In genomic region chr10:124842546-124843113, GRCm38 (mm10) we compare ENCODE assay signal across 26 mouse cellular contexts.
DNase-seq lines count a peak whose midpoint lies in the region; ATAC-seq and TF ChIP-seq lines count a peak whose summit lies in the region.
"Had no signal": no experiment of that assay in that cellular context is flagged by ENCODE, and none has a peak within 500 bp of the region (broad histone marks: within the 10 kb centered on the region; RNA-seq: fewer than 3 reads in every experiment).

No protein-coding gene starts in this region.

- intact Hi-C loops in left cerebral cortex, postnatal 4 days (cut with DNase I): no loop called here

- DNase-seq in kidney, adult 11 months: no peak
- peak; percentile 3 for DNase-seq in lung, embryonic 14.5 days
- DNase-seq in lung, postnatal 36 days: no peak
- peak; percentile 16 for DNase-seq in stomach, postnatal 0 days (ENCODE audit: low spot score)
- DNase-seq in left cerebral cortex, postnatal 4 days: no peak
- DNase-seq: adrenal gland, adult 8-10 months; cerebellum, adult 2 months; cerebellum, postnatal 14 days; forebrain, postnatal 0 days; heart, postnatal 14 days; layer of hippocampus, postnatal 36 days; liver, embryonic 13.5 days; lung, adult 18-20 months; lung, postnatal 10 days; thymus, adult 2 months; thymus, postnatal 4 days had no signal

- H3K4me2 ChIP-seq in kidney, embryonic 15.5 days: no peak overlapping the region
- no peak overlapping the region for H3K4me2 ChIP-seq in lung, embryonic 14.5 days
- peak overlapping the region; percentile 43 for H3K4me2 ChIP-seq in intestine, postnatal 0 days (replicated peaks; ENCODE audit: low read depth)
- H3K4me2 ChIP-seq in stomach, postnatal 0 days (replicated peaks; ENCODE audit: low read depth): no peak overlapping the region
- H3K4me2 ChIP-seq: limb, embryonic 15.5 days; liver, embryonic 13.5 days; midbrain, embryonic 11.5 days; neural tube, embryonic 12.5 days had no signal

- peak; percentile 80 for ATAC-seq in kidney, embryonic 15.5 days (replicated peaks; ENCODE audit: low FRiP score)
- no peak for ATAC-seq in lung, embryonic 14.5 days (ENCODE audit: insufficient read depth)
- ATAC-seq in intestine, postnatal 0 days: peak; percentile 77
- peak; percentile 80 for ATAC-seq in stomach, postnatal 0 days (ENCODE audit: low FRiP score, low TSS enrichment)
- ATAC-seq: forebrain, postnatal 0 days; hindbrain, embryonic 16.5 days; midbrain, embryonic 16.5 days had no signal

- WGBS in kidney, embryonic 15.5 days: 54% methylated on average over 8 of the region's 8 CpGs
- 13% methylated on average over 8 of the region's 8 CpGs for WGBS in lung, embryonic 14.5 days
- WGBS in intestine, postnatal 0 days: 33% methylated on average over 8 of the region's 8 CpGs
- 42% methylated on average over 8 of the region's 8 CpGs for WGBS in stomach, postnatal 0 days

- no peaks in the 10 kb centered on the region for H3K27me3 ChIP-seq in kidney, embryonic 15.5 days
- H3K27me3 ChIP-seq in lung, embryonic 14.5 days (ENCODE audit: insufficient read depth, low read length): no peaks in the 10 kb centered on the region
- H3K27me3 ChIP-seq in intestine, postnatal 0 days (replicated peaks; ENCODE audit: control insufficient read depth, insufficient read depth, low read length): no peaks in the 10 kb centered on the region
- H3K27me3 ChIP-seq in stomach, postnatal 0 days (ENCODE audit: control insufficient read depth, insufficient read depth, low read length): no peaks in the 10 kb centered on the region
- H3K27me3 ChIP-seq: limb, embryonic 15.5 days; liver, embryonic 13.5 days; neural tube, embryonic 12.5 days had no signal

- TF ChIP-seq CTCF in lung, embryonic 14.5 days (IDR thresholded peaks at IDR 0.05; ENCODE audit: low read depth): no peak
- TF ChIP-seq CTCF in intestine, postnatal 0 days (IDR thresholded peaks at IDR 0.05; ENCODE audit: low read depth): no peak
- no peak for TF ChIP-seq CTCF in stomach, postnatal 0 days (IDR thresholded peaks at IDR 0.05; ENCODE audit: low read depth)

- no peak overlapping the region for H3K9ac ChIP-seq in kidney, embryonic 15.5 days
- no peak overlapping the region for H3K9ac ChIP-seq in lung, embryonic 14.5 days
- no peak overlapping the region for H3K9ac ChIP-seq in intestine, postnatal 0 days (ENCODE audit: low read depth, low read length)
- H3K9ac ChIP-seq in stomach, postnatal 0 days (ENCODE audit: low read length): no peak overlapping the region
- H3K9ac ChIP-seq: forebrain, postnatal 0 days; limb, embryonic 15.5 days; liver, embryonic 13.5 days; neural tube, embryonic 12.5 days had no signal

- no peak for TF ChIP-seq EP300 in stomach, postnatal 0 days (optimal IDR thresholded peaks at IDR 0.05)

- no peaks in the 10 kb centered on the region for H3K4me1 ChIP-seq in kidney, embryonic 15.5 days
- no peaks in the 10 kb centered on the region for H3K4me1 ChIP-seq in lung, embryonic 14.5 days (ENCODE audit: insufficient read depth)
- no peaks in the 10 kb centered on the region for H3K4me1 ChIP-seq in intestine, postnatal 0 days (replicated peaks; ENCODE audit: control insufficient read depth, insufficient read depth, low read length)
- no peaks in the 10 kb centered on the region for H3K4me1 ChIP-seq in stomach, postnatal 0 days (replicated peaks; ENCODE audit: control insufficient read depth, insufficient read depth)
- H3K4me1 ChIP-seq: limb, embryonic 10.5 days; limb, embryonic 15.5 days; liver, embryonic 13.5 days; neural tube, embryonic 12.5 days had no signal

- no peaks in the 10 kb centered on the region for H3K9me3 ChIP-seq in kidney, embryonic 15.5 days (replicated peaks)
- H3K9me3 ChIP-seq in lung, embryonic 14.5 days (ENCODE audit: low read depth, low read length): no peaks in the 10 kb centered on the region
- H3K9me3 ChIP-seq in intestine, postnatal 0 days (ENCODE audit: control insufficient read depth): no peaks in the 10 kb centered on the region
- H3K9me3 ChIP-seq in stomach, postnatal 0 days (ENCODE audit: control insufficient read depth, low read length): no peaks in the 10 kb centered on the region
- H3K9me3 ChIP-seq: limb, embryonic 10.5 days; limb, embryonic 15.5 days; neural tube, embryonic 12.5 days had no signal

- no peak overlapping the region for H3K4me3 ChIP-seq in kidney, embryonic 15.5 days (replicated peaks)
- no peak overlapping the region for H3K4me3 ChIP-seq in lung, embryonic 14.5 days (ENCODE audit: low read depth, low read length)
- H3K4me3 ChIP-seq in intestine, postnatal 0 days (ENCODE audit: low read depth, low read length): no peak overlapping the region
- H3K4me3 ChIP-seq in stomach, postnatal 0 days (ENCODE audit: low read depth, low read length): no peak overlapping the region
- H3K4me3 ChIP-seq: erythroblast, embryonic 14.5 days; limb, embryonic 10.5 days; limb, embryonic 15.5 days; liver, embryonic 13.5 days; neural tube, embryonic 12.5 days had no signal

- H3K27ac ChIP-seq in kidney, embryonic 15.5 days: no peak overlapping the region
- H3K27ac ChIP-seq in lung, embryonic 14.5 days (ENCODE audit: low read depth): no peak overlapping the region
- no peak overlapping the region for H3K27ac ChIP-seq in intestine, postnatal 0 days (ENCODE audit: low read depth, low read length)
- H3K27ac ChIP-seq in stomach, postnatal 0 days (replicated peaks): no peak overlapping the region
- H3K27ac ChIP-seq: limb, embryonic 10.5 days; limb, embryonic 15.5 days; liver, embryonic 13.5 days; neural tube, embryonic 12.5 days had no signal

- H3K36me3 ChIP-seq in kidney, embryonic 15.5 days: no peaks in the 10 kb centered on the region
- H3K36me3 ChIP-seq in lung, embryonic 14.5 days (ENCODE audit: insufficient read depth): no peaks in the 10 kb centered on the region
- no peaks in the 10 kb centered on the region for H3K36me3 ChIP-seq in intestine, postnatal 0 days (ENCODE audit: control insufficient read depth, insufficient read depth)
- no peaks in the 10 kb centered on the region for H3K36me3 ChIP-seq in stomach, postnatal 0 days (ENCODE audit: control insufficient read depth, insufficient read depth, low read length)
- H3K36me3 ChIP-seq: G1E; limb, embryonic 10.5 days; limb, embryonic 15.5 days; liver, embryonic 13.5 days; neural tube, embryonic 12.5 days had no signal

Comparison
In these comparisons a context has a peak if more than half of its experiments do, and no peak if none do; other contexts are left out.
1. DNase-seq: peak in lung, embryonic 14.5 days (single experiment) and stomach, postnatal 0 days (single experiment); none in kidney, adult 11 months (single experiment), lung, postnatal 36 days (single experiment) and left cerebral cortex, postnatal 4 days (single experiment).